Mouse (Mus musculus) liver, embryonic 14.5 days (tissue): ENCODE measurements around the gene Syne2. TPM values are rescaled to one million over a fixed set of nuclear protein-coding genes. Genes with fewer than 3 reads are reported as not detected.

Experiments
- ATAC-seq: fragments of 200-750 bp; cut with Nextera tagmentation; 2 replicates; pipeline ENCODE4 v1.8.0; 2017; ENCODE audit warnings: moderate number of reproducible peaks, mild to moderate bottlenecking, moderate library complexity; ENCODE audit not compliant: insufficient read depth
- DNase-seq, 3 experiments: peaks; one replicate each; pipeline ENCODE4 v3.0.0-alpha.2; 2012 to 2013; ENCODE audit warnings: low read depth in 3 of 3, low spot score in 3 of 3
- H3K27ac ChIP-seq: fragments of 300-500 bp; sonication (generic); 2 replicates; pipeline ENCODE4 v1.5.1; 2014; ENCODE audit warnings: moderate library complexity, mild to moderate bottlenecking, control low read depth, inconsistent platforms
- H3K27me3 ChIP-seq: fragments of 300-500 bp; sonication (generic); 2 replicates; pipeline ENCODE4 v1.6.1; 2014; ENCODE audit warnings: mild to moderate bottlenecking, low read length, moderate library complexity; ENCODE audit not compliant: control insufficient read depth, insufficient read depth
- H3K36me3 ChIP-seq: fragments of 300-500 bp; sonication (generic); replicated peaks from 2 replicates; pipeline ENCODE4 v1.6.1; 2014; ENCODE audit warnings: low read depth; ENCODE audit not compliant: control insufficient read depth, insufficient read depth
- H3K4me1 ChIP-seq, 2 experiments: fragments of 200-500 bp in 1 of 2; fragments of 300-500 bp in 1 of 2; sonication (generic) in 1 of 2; replicated peaks; 2 replicates each; pipeline ENCODE4 v1.6.1; 2012 to 2014; ENCODE audit warnings: antibody characterized with exemption in 1 of 2, inconsistent platforms in 1 of 2, low read length in 1 of 2; ENCODE audit not compliant: control insufficient read depth in 2 of 2, insufficient read depth in 2 of 2
- H3K4me2 ChIP-seq: fragments of 300-500 bp; sonication (generic); 2 replicates; pipeline ENCODE4 v1.6.1; 2014; ENCODE audit warnings: low read depth, mild to moderate bottlenecking, control low read depth, moderate library complexity
- H3K4me3 ChIP-seq, 2 experiments: fragments of 200-500 bp in 1 of 2; fragments of 300-500 bp in 1 of 2; sonication (generic) in 1 of 2; 2 replicates each; pipeline ENCODE4 v1.5.1; 2012 to 2014; ENCODE audit warnings: low read depth in 2 of 2, low read length in 2 of 2, mild to moderate bottlenecking in 2 of 2, control low read depth in 1 of 2, inconsistent platforms in 1 of 2, moderate library complexity in 1 of 2; ENCODE audit not compliant: insufficient read depth in 1 of 2
- H3K9ac ChIP-seq: fragments of 300-500 bp; sonication (generic); replicated peaks from 2 replicates; pipeline ENCODE4 v1.6.1; 2014; ENCODE audit warnings: mild to moderate bottlenecking, control low read depth, moderate library complexity
- H3K9me3 ChIP-seq: fragments of 300-500 bp; sonication (generic); 2 replicates; pipeline ENCODE4 v1.6.1; 2016; ENCODE audit warnings: low read length, mixed read lengths; ENCODE audit not compliant: control insufficient read depth
- CTCF ChIP-seq: IDR thresholded peaks from 2 replicates; pipeline ENCODE4 v1.5.1; 2016; ENCODE audit warnings: antibody characterized with exemption, low read depth, control low read depth
- EP300 ChIP-seq: IDR thresholded peaks from 2 replicates; pipeline ENCODE4 v1.6.1; 2016; ENCODE audit warnings: antibody characterized with exemption, low read depth
- WGBS: fragments of 180-500 bp; shearing (Covaris S2); extraction: QIAGEN DNeasy Blood & Tissue Kit; methylation state at CpG from one replicate; pipeline ENCODE4 v1.1.7; 2014; ENCODE audit not compliant: insufficient replicate concordance; 5-methylcytosine and 5-hydroxymethylcytosine counted together
- polyA plus RNA-seq, 2 experiments: library from polyadenylated mRNA; depleted of rRNA in 1 of 2; stranded (reverse) in 1 of 2; unstranded in 1 of 2; fragments of >200 nt; fragmentation: Nextera tagmentation in 1 of 2; extraction: Ambion mirVana in 1 of 2; gene quantifications; 2 replicates each; pipeline versions ENCODE4 v1.2.1 to v1.2.3; 2012 to 2014

Gene Syne2
- polyA plus RNA-seq, 2 experiments: 2.1 to 3.0 TPM

GRCm38 (mm10) chr12:75915694-75916093 is 97.8 kb downstream of the Syne2 start:
- ATAC-seq (no peak), DNase-seq (no peak)
- Histone ChIP-seq H3K9ac (no peak overlapping the region), H3K4me1 (no peaks in the 10 kb centered on the region), H3K9me3 (no peaks in the 10 kb centered on the region), H3K4me2 (no peak overlapping the region), H3K27me3 (no peaks in the 10 kb centered on the region), H3K36me3 (no peaks in the 10 kb centered on the region), H3K4me3 (no peak overlapping the region), H3K27ac (no peak overlapping the region)
- 51% methylated on average over 5 of the region's 5 CpGs for WGBS
- TF ChIP-seq CTCF (no peak), EP300 (no peak)

GRCm38 (mm10) chr12:75918415-75918814 is 100.5 kb downstream of the Syne2 start:
- TF ChIP-seq CTCF: no peak
- TF ChIP-seq EP300: no peak
- ATAC-seq (no peak), DNase-seq (no peak)
- Histone ChIP-seq H3K27me3 (no peaks in the 10 kb centered on the region), H3K9ac (no peak overlapping the region), H3K36me3 (no peaks in the 10 kb centered on the region), H3K4me2 (no peak overlapping the region), H3K27ac (no peak overlapping the region), H3K4me1 (no peaks in the 10 kb centered on the region), H3K9me3 (no peaks in the 10 kb centered on the region), H3K4me3 (no peak overlapping the region)
- WGBS: 56% methylated on average over 2 of the region's 2 CpGs

- no peaks in the 10 kb centered on the region for H3K4me1 ChIP-seq
- ATAC-seq (no peak), DNase-seq (no peak)
- no peaks in the 10 kb centered on the region for H3K36me3 ChIP-seq
- WGBS: 57% methylated on average over 6 of the region's 6 CpGs
- TF ChIP-seq EP300: no peak
- peak; percentile 23 for TF ChIP-seq CTCF
- no peak overlapping the region for H3K27ac ChIP-seq
- H3K9ac ChIP-seq: no peak overlapping the region
- H3K27me3 ChIP-seq: no peaks in the 10 kb centered on the region
- no peak overlapping the region for H3K4me2 ChIP-seq
- no peaks in the 10 kb centered on the region for H3K9me3 ChIP-seq
- H3K4me3 ChIP-seq: no peak overlapping the region
Measured at GRCm38 (mm10) chr12:75918914-75919313, 101.0 kb downstream of the Syne2 start.

- ATAC-seq: no peak
- 59% methylated on average over 11 of the region's 11 CpGs for WGBS
- no peaks in the 10 kb centered on the region for H3K36me3 ChIP-seq
Measured at GRCm38 (mm10) chr12:75922900-75923299, 105.0 kb downstream of the Syne2 start.

GRCm38 (mm10) chr12:75924852-75925251 is 106.9 kb downstream of the Syne2 start:
- Histone ChIP-seq H3K36me3 (no peaks in the 10 kb centered on the region), H3K27ac (no peak overlapping the region), H3K9me3 (no peaks in the 10 kb centered on the region), H3K4me3 (no peak overlapping the region), H3K27me3 (no peaks in the 10 kb centered on the region), H3K4me1 (no peaks in the 10 kb centered on the region), H3K4me2 (no peak overlapping the region), H3K9ac (no peak overlapping the region)
- TF ChIP-seq EP300: no peak
- ATAC-seq: no peak
- no peak for DNase-seq
- 72% methylated on average over 11 of the region's 11 CpGs for WGBS

More at GRCm38 (mm10) chr12:75922900-75923299, 105.0 kb downstream of the Syne2 start:
- H3K27ac ChIP-seq: no peak overlapping the region
- TF ChIP-seq EP300 (no peak), CTCF (no peak)
- DNase-seq: no peak
- H3K4me1 ChIP-seq: no peaks in the 10 kb centered on the region
- H3K9me3 ChIP-seq: no peaks in the 10 kb centered on the region
- H3K4me3 ChIP-seq: no peak overlapping the region
- no peaks in the 10 kb centered on the region for H3K27me3 ChIP-seq
- no peak overlapping the region for H3K9ac ChIP-seq
- H3K4me2 ChIP-seq: no peak overlapping the region
